Mouse (Mus musculus) myocyte (in vitro differentiated cells): ENCODE measurements around the gene Npr2.

Source experiments
- CEBPB ChIP-seq: IDR thresholded peaks from 2 replicates; pipeline ENCODE4 v1.6.1; 2011; ENCODE audit warnings: mild to moderate bottlenecking, moderate library complexity; ENCODE audit not compliant: poor library complexity, insufficient read depth, severe bottlenecking
- MAX ChIP-seq: IDR thresholded peaks from one replicate; pipeline ENCODE4 v1.6.1; 2011; ENCODE audit warnings: low read depth, mild to moderate bottlenecking, control low read depth
- MYOD1 ChIP-seq, 3 experiments: IDR thresholded peaks; one replicate each; pipeline ENCODE4 v1.6.1; 2011; ENCODE audit warnings: control low read depth in 2 of 3, low read depth in 2 of 3, mild to moderate bottlenecking in 2 of 3, moderate library complexity in 1 of 3; ENCODE audit not compliant: insufficient read length in 2 of 3, control insufficient read depth in 1 of 3
- MYOG ChIP-seq, 3 experiments: IDR thresholded peaks; one replicate each; pipeline ENCODE4 v1.6.1; 2011; ENCODE audit warnings: control low read depth in 2 of 3, low read depth in 2 of 3, mild to moderate bottlenecking in 2 of 3; ENCODE audit not compliant: insufficient read length in 2 of 3, control insufficient read depth in 1 of 3, insufficient read depth in 1 of 3
- POLR2A ChIP-seq: IDR thresholded peaks from one replicate; pipeline ENCODE4 v1.6.1; 2011; ENCODE audit warnings: low read depth, mild to moderate bottlenecking, control low read depth, moderate library complexity; ENCODE audit not compliant: insufficient read length
- POLR2AphosphoS2 ChIP-seq: IDR thresholded peaks from one replicate; pipeline ENCODE4 v1.6.1; 2011; ENCODE audit warnings: low read depth, control low read depth; ENCODE audit not compliant: insufficient read length
- REST ChIP-seq: IDR thresholded peaks from one replicate; pipeline ENCODE4 v1.6.1; 2011; ENCODE audit warnings: mild to moderate bottlenecking, control low read depth, moderate library complexity; ENCODE audit not compliant: insufficient read depth, insufficient read length
- SRF ChIP-seq: IDR thresholded peaks from one replicate; pipeline ENCODE4 v1.6.1; 2011; ENCODE audit warnings: low read depth; ENCODE audit not compliant: control insufficient read depth, insufficient read length
- TCF12 ChIP-seq: IDR thresholded peaks from one replicate; pipeline ENCODE4 v1.6.1; 2011; ENCODE audit warnings: mild to moderate bottlenecking, control low read depth; ENCODE audit not compliant: poor library complexity, insufficient read depth, severe bottlenecking
- USF1 ChIP-seq: IDR thresholded peaks from one replicate; pipeline ENCODE4 v1.6.1; 2011; ENCODE audit warnings: low read depth, mild to moderate bottlenecking, control low read depth, moderate library complexity

GRCm38 (mm10) chr4:43656339-43657109, 24.8 kb downstream of the Npr2 start, which contains the start of gene Hint2:
- no peak for TF ChIP-seq CEBPB
- peak; percentile 92 for TF ChIP-seq POLR2A
- no peak for TF ChIP-seq USF1
- peak in 1 of 3 experiments; percentile 31 for TF ChIP-seq MYOG (IDR thresholded peaks at IDR 0.05; ENCODE audit: control insufficient read depth in 1 of 3, insufficient read depth in 1 of 3, insufficient read length in 2 of 3, low read depth in 2 of 3)
- TF ChIP-seq MAX: no peak
- no peak for TF ChIP-seq TCF12
- peak; percentile 84 for TF ChIP-seq POLR2AphosphoS2
- no peak for TF ChIP-seq REST
- peak in 1 of 3 experiments; percentile 43 for TF ChIP-seq MYOD1 (IDR thresholded peaks at IDR 0.05; ENCODE audit: control insufficient read depth in 1 of 3, insufficient read length in 2 of 3, low read depth in 2 of 3)
- TF ChIP-seq SRF: no peak
